Mouse (Mus musculus) CD8-positive naive resting alpha-beta T cell, adult 2 months (primary cell): Measurements from ENCODE around the gene Dpp4.

ENCODE experiments used
- DNase-seq, 2 experiments: peaks; one replicate each; pipeline ENCODE4 v3.0.0; 2022; ENCODE audit warnings: low read depth in 2 of 2, low spot score in 2 of 2

Dpp4 gene

GRCm38 (mm10) chr2:62412081-62412821, at the start of gene Dpp4:
Gene Dpp4, minus strand, starts transcription at chr2:62412231.
- DNase-seq: no peak

GRCm38 (mm10) chr2:62460815-62461450, 48.9 kb upstream of the Dpp4 start:
- DNase-seq: no peak

- DNase-seq: no peak
Observed at GRCm38 (mm10) chr2:62460231-62460710, 48.2 kb upstream of the Dpp4 start.

GRCm38 (mm10) chr2:62459241-62460174, 47.5 kb upstream of the Dpp4 start:
- DNase-seq: no peak

GRCm38 (mm10) chr2:62458070-62458469, 46.0 kb upstream of the Dpp4 start:
- DNase-seq: no peak

- DNase-seq: no peak
Observed at GRCm38 (mm10) chr2:62454991-62455390, 43.0 kb upstream of the Dpp4 start.

- no peak for DNase-seq
Observed at GRCm38 (mm10) chr2:62454033-62454432, 42.0 kb upstream of the Dpp4 start.

GRCm38 (mm10) chr2:62450364-62450763, 38.3 kb upstream of the Dpp4 start:
- DNase-seq: no peak

GRCm38 (mm10) chr2:62449692-62450346, 37.8 kb upstream of the Dpp4 start:
- no peak for DNase-seq

- peak; percentile 33 to 37 for DNase-seq
Observed at GRCm38 (mm10) chr2:62440802-62441544, 28.9 kb upstream of the Dpp4 start.

GRCm38 (mm10) chr2:62440083-62440482, 28.1 kb upstream of the Dpp4 start:
- DNase-seq: no peak

GRCm38 (mm10) chr2:62431245-62431795, 19.3 kb upstream of the Dpp4 start:
- DNase-seq: no peak

GRCm38 (mm10) chr2:62425941-62426340, 13.9 kb upstream of the Dpp4 start:
- DNase-seq: no peak

- no peak for DNase-seq
Observed at GRCm38 (mm10) chr2:62423343-62423776, 11.3 kb upstream of the Dpp4 start.

GRCm38 (mm10) chr2:62422515-62423342, 10.7 kb upstream of the Dpp4 start:
- no peak for DNase-seq

GRCm38 (mm10) chr2:62421229-62421628, 9.2 kb upstream of the Dpp4 start:
- DNase-seq: no peak

- DNase-seq: no peak
Observed at GRCm38 (mm10) chr2:62420045-62420444, 8.0 kb upstream of the Dpp4 start.

GRCm38 (mm10) chr2:62417233-62417632, 5.2 kb upstream of the Dpp4 start:
- no peak for DNase-seq
